Mouse (Mus musculus) lung, embryonic 16.5 days (tissue): ENCODE data around the gene Hcrtr1. TPM values are rescaled to one million over a fixed set of nuclear protein-coding genes. Genes with fewer than 3 reads are reported as not detected.
A peak's percentile ranks its signal among the peaks of the same experiment; 100 is the strongest.

Source experiments
- ATAC-seq: fragments of 200-750 bp; cut with Nextera tagmentation; 2 replicates; pipeline ENCODE4 v1.8.0; 2017; ENCODE audit warnings: low read depth, mild to moderate bottlenecking, moderate library complexity
- H3K27ac ChIP-seq: fragments of 300-500 bp; sonication (generic); 2 replicates; pipeline ENCODE4 v1.5.1; 2014; ENCODE audit warnings: mild to moderate bottlenecking, control low read depth, low read length
- H3K27me3 ChIP-seq: fragments of 300-500 bp; sonication (generic); 2 replicates; pipeline ENCODE4 v1.6.1; 2014; ENCODE audit warnings: low read depth, low read length, mixed read lengths; ENCODE audit not compliant: control insufficient read depth, insufficient read depth
- H3K36me3 ChIP-seq: fragments of 300-500 bp; sonication (generic); 2 replicates; pipeline ENCODE4 v1.6.1; 2014; ENCODE audit warnings: low read length; ENCODE audit not compliant: control insufficient read depth, insufficient read depth
- H3K4me1 ChIP-seq: fragments of 300-500 bp; sonication (generic); replicated peaks from 2 replicates; pipeline ENCODE4 v1.6.1; 2014; ENCODE audit warnings: low read length, mixed read lengths; ENCODE audit not compliant: control insufficient read depth, insufficient read depth
- H3K4me2 ChIP-seq: fragments of 300-500 bp; sonication (generic); 2 replicates; pipeline ENCODE4 v1.6.1; 2014; ENCODE audit warnings: low read depth, low read length, control low read depth
- H3K4me3 ChIP-seq: fragments of 300-500 bp; sonication (generic); 2 replicates; pipeline ENCODE4 v1.5.1; 2014; ENCODE audit warnings: mild to moderate bottlenecking, low read length, control low read depth
- H3K9ac ChIP-seq: fragments of 300-500 bp; sonication (generic); 2 replicates; pipeline ENCODE4 v1.6.1; 2014; ENCODE audit warnings: low read length, control low read depth
- H3K9me3 ChIP-seq: fragments of 300-500 bp; sonication (generic); 2 replicates; pipeline ENCODE4 v1.6.1; 2016; ENCODE audit warnings: low read length; ENCODE audit not compliant: control insufficient read depth
- WGBS: fragments of 180-500 bp; shearing (Covaris S2); extraction: QIAGEN DNeasy Blood & Tissue Kit; methylation state at CpG from one replicate; pipeline ENCODE4 v1.1.7; 2014; 5-methylcytosine and 5-hydroxymethylcytosine counted together
- polyA plus RNA-seq: library from polyadenylated mRNA; unstranded; fragments of >200 nt; fragmentation: Nextera tagmentation; extraction: Ambion mirVana; gene quantifications from 2 replicates; pipeline ENCODE4 v1.2.1, GENCODE M21; 2015

The Hcrtr1 gene
- polyA plus RNA-seq, 1 experiment from 2014 or later: 0.40 TPM

GRCm38 (mm10) chr4:130130641-130131350 lies 8.4 kb downstream of the Hcrtr1 start:
- 49% methylated on average over 13 of the region's 13 CpGs for WGBS
- H3K4me3 ChIP-seq: no peak overlapping the region
- H3K4me2 ChIP-seq: no peak overlapping the region
- H3K36me3 ChIP-seq: peaks cover 17% of the 10 kb centered on the region
- H3K4me1 ChIP-seq: peaks cover under 1% of the 10 kb centered on the region
- no peak overlapping the region for H3K9ac ChIP-seq
- H3K9me3 ChIP-seq: no peaks in the 10 kb centered on the region
- no peaks in the 10 kb centered on the region for H3K27me3 ChIP-seq
- no peak overlapping the region for H3K27ac ChIP-seq
- peak; percentile 52; the same call in 1 of the 2 replicates for ATAC-seq

- H3K9ac ChIP-seq: no peak overlapping the region
- no peak overlapping the region for H3K4me2 ChIP-seq
- no peaks in the 10 kb centered on the region for H3K27me3 ChIP-seq
- H3K27ac ChIP-seq: no peak overlapping the region
- no peak for ATAC-seq
- no peaks in the 10 kb centered on the region for H3K9me3 ChIP-seq
- WGBS: 74% methylated on average over 10 of the region's 10 CpGs
- H3K4me3 ChIP-seq: no peak overlapping the region
- H3K36me3 ChIP-seq: peaks cover 22% of the 10 kb centered on the region
- H3K4me1 ChIP-seq: peaks cover 4% of the 10 kb centered on the region
These were observed 9.1 kb downstream of the Hcrtr1 start for GRCm38 (mm10) chr4:130130082-130130481.

GRCm38 (mm10) chr4:130128907-130129306 lies 10.3 kb downstream of the Hcrtr1 start:
- H3K27ac ChIP-seq: no peak overlapping the region
- no peak overlapping the region for H3K9ac ChIP-seq
- peaks cover 25% of the 10 kb centered on the region for H3K36me3 ChIP-seq
- H3K4me1 ChIP-seq: peaks cover 6% of the 10 kb centered on the region
- H3K4me2 ChIP-seq: no peak overlapping the region
- H3K4me3 ChIP-seq: no peak overlapping the region
- 73% methylated on average over 5 of the region's 5 CpGs for WGBS
- H3K9me3 ChIP-seq: no peaks in the 10 kb centered on the region
- no peak for ATAC-seq
- H3K27me3 ChIP-seq: no peaks in the 10 kb centered on the region

GRCm38 (mm10) chr4:130125935-130126334 lies 13.2 kb downstream of the Hcrtr1 start:
- no peak for ATAC-seq
- Histone ChIP-seq H3K4me2 (no peak overlapping the region), H3K4me1 (peaks cover 15% of the 10 kb centered on the region), H3K27ac (no peak overlapping the region), H3K4me3 (no peak overlapping the region), H3K9me3 (no peaks in the 10 kb centered on the region), H3K9ac (no peak overlapping the region), H3K27me3 (no peaks in the 10 kb centered on the region), H3K36me3 (peaks cover 26% of the 10 kb centered on the region)
- 70% methylated on average over 5 of the region's 5 CpGs for WGBS

GRCm38 (mm10) chr4:130125164-130125563 lies 14.0 kb downstream of the Hcrtr1 start:
- Histone ChIP-seq H3K27ac (peak overlapping the region; percentile 91), H3K9me3 (no peaks in the 10 kb centered on the region), H3K9ac (no peak overlapping the region), H3K4me1 (peaks cover 15% of the 10 kb centered on the region), H3K36me3 (peaks cover 26% of the 10 kb centered on the region), H3K27me3 (no peaks in the 10 kb centered on the region), H3K4me2 (no peak overlapping the region), H3K4me3 (no peak overlapping the region)
- 38% methylated on average over 6 of the region's 6 CpGs for WGBS
- ATAC-seq: peak; percentile 73

- H3K9ac ChIP-seq: peak overlapping the region; percentile 34; the same call in 1 of the 2 replicates
- no peaks in the 10 kb centered on the region for H3K27me3 ChIP-seq
- peaks cover 26% of the 10 kb centered on the region for H3K36me3 ChIP-seq
- whole genome bisulfite sequencing: 57% methylated on average over 4 of the region's 4 CpGs
- H3K4me2 ChIP-seq: no peak overlapping the region
- H3K4me3 ChIP-seq: no peak overlapping the region
- no peaks in the 10 kb centered on the region for H3K9me3 ChIP-seq
- peak; percentile 80 for ATAC-seq
- peak overlapping the region; percentile 91 for H3K27ac ChIP-seq
- peaks cover 15% of the 10 kb centered on the region for H3K4me1 ChIP-seq
These were observed 15.0 kb downstream of the Hcrtr1 start for GRCm38 (mm10) chr4:130124110-130124509.

- Histone ChIP-seq H3K4me1 (peaks cover 15% of the 10 kb centered on the region), H3K27me3 (no peaks in the 10 kb centered on the region), H3K4me3 (no peak overlapping the region), H3K9ac (no peak overlapping the region), H3K36me3 (peaks cover 26% of the 10 kb centered on the region), H3K27ac (peak overlapping the region; percentile 91), H3K9me3 (no peaks in the 10 kb centered on the region), H3K4me2 (no peak overlapping the region)
- ATAC-seq: no peak
- WGBS: 65% methylated on average over 5 of the region's 5 CpGs
These were observed 16.1 kb downstream of the Hcrtr1 start for GRCm38 (mm10) chr4:130123020-130123419.

GRCm38 (mm10) chr4:130121560-130121959 lies 17.6 kb downstream of the Hcrtr1 start:
- Histone ChIP-seq H3K36me3 (peaks cover 18% of the 10 kb centered on the region), H3K27ac (no peak overlapping the region), H3K4me1 (peaks cover 15% of the 10 kb centered on the region), H3K27me3 (no peaks in the 10 kb centered on the region), H3K9ac (no peak overlapping the region), H3K9me3 (no peaks in the 10 kb centered on the region), H3K4me3 (no peak overlapping the region), H3K4me2 (no peak overlapping the region)
- 72% methylated on average over 8 of the region's 8 CpGs for WGBS
- no peak for ATAC-seq

GRCm38 (mm10) chr4:130120752-130121151 lies 18.4 kb downstream of the Hcrtr1 start:
- Histone ChIP-seq H3K4me1 (peaks cover 13% of the 10 kb centered on the region), H3K9me3 (no peaks in the 10 kb centered on the region), H3K4me3 (no peak overlapping the region), H3K36me3 (peaks cover 11% of the 10 kb centered on the region), H3K9ac (no peak overlapping the region), H3K27me3 (no peaks in the 10 kb centered on the region), H3K4me2 (no peak overlapping the region), H3K27ac (no peak overlapping the region; the same call in 1 of the 2 replicates)
- ATAC-seq: no peak
- WGBS: 78% methylated on average over 4 of the region's 4 CpGs
